Mouse (Mus musculus) liver, embryonic 14.5 days (tissue): ENCODE data around the gene Arsj. TPM values are rescaled to one million over a fixed set of nuclear protein-coding genes. Genes with fewer than 3 reads are reported as not detected.

Experiments
- ATAC-seq: fragments of 200-750 bp; cut with Nextera tagmentation; 2 replicates; pipeline ENCODE4 v1.8.0; 2017; ENCODE audit warnings: moderate number of reproducible peaks, mild to moderate bottlenecking, moderate library complexity; ENCODE audit not compliant: insufficient read depth
- DNase-seq, 3 experiments: peaks; one replicate each; pipeline ENCODE4 v3.0.0-alpha.2; 2012 to 2013; ENCODE audit warnings: low read depth in 3 of 3, low spot score in 3 of 3
- H3K27ac ChIP-seq: fragments of 300-500 bp; sonication (generic); 2 replicates; pipeline ENCODE4 v1.5.1; 2014; ENCODE audit warnings: moderate library complexity, mild to moderate bottlenecking, control low read depth, inconsistent platforms
- H3K27me3 ChIP-seq: fragments of 300-500 bp; sonication (generic); 2 replicates; pipeline ENCODE4 v1.6.1; 2014; ENCODE audit warnings: mild to moderate bottlenecking, low read length, moderate library complexity; ENCODE audit not compliant: control insufficient read depth, insufficient read depth
- H3K36me3 ChIP-seq: fragments of 300-500 bp; sonication (generic); replicated peaks from 2 replicates; pipeline ENCODE4 v1.6.1; 2014; ENCODE audit warnings: low read depth; ENCODE audit not compliant: control insufficient read depth, insufficient read depth
- H3K4me1 ChIP-seq, 2 experiments: fragments of 200-500 bp in 1 of 2; fragments of 300-500 bp in 1 of 2; sonication (generic) in 1 of 2; replicated peaks; 2 replicates each; pipeline ENCODE4 v1.6.1; 2012 to 2014; ENCODE audit warnings: antibody characterized with exemption in 1 of 2, inconsistent platforms in 1 of 2, low read length in 1 of 2; ENCODE audit not compliant: control insufficient read depth in 2 of 2, insufficient read depth in 2 of 2
- H3K4me2 ChIP-seq: fragments of 300-500 bp; sonication (generic); 2 replicates; pipeline ENCODE4 v1.6.1; 2014; ENCODE audit warnings: low read depth, mild to moderate bottlenecking, control low read depth, moderate library complexity
- H3K4me3 ChIP-seq, 2 experiments: fragments of 200-500 bp in 1 of 2; fragments of 300-500 bp in 1 of 2; sonication (generic) in 1 of 2; 2 replicates each; pipeline ENCODE4 v1.5.1; 2012 to 2014; ENCODE audit warnings: low read depth in 2 of 2, low read length in 2 of 2, mild to moderate bottlenecking in 2 of 2, control low read depth in 1 of 2, inconsistent platforms in 1 of 2, moderate library complexity in 1 of 2; ENCODE audit not compliant: insufficient read depth in 1 of 2
- H3K9ac ChIP-seq: fragments of 300-500 bp; sonication (generic); replicated peaks from 2 replicates; pipeline ENCODE4 v1.6.1; 2014; ENCODE audit warnings: mild to moderate bottlenecking, control low read depth, moderate library complexity
- H3K9me3 ChIP-seq: fragments of 300-500 bp; sonication (generic); 2 replicates; pipeline ENCODE4 v1.6.1; 2016; ENCODE audit warnings: low read length, mixed read lengths; ENCODE audit not compliant: control insufficient read depth
- CTCF ChIP-seq: IDR thresholded peaks from 2 replicates; pipeline ENCODE4 v1.5.1; 2016; ENCODE audit warnings: antibody characterized with exemption, low read depth, control low read depth
- EP300 ChIP-seq: IDR thresholded peaks from 2 replicates; pipeline ENCODE4 v1.6.1; 2016; ENCODE audit warnings: antibody characterized with exemption, low read depth
- WGBS: fragments of 180-500 bp; shearing (Covaris S2); extraction: QIAGEN DNeasy Blood & Tissue Kit; methylation state at CpG from one replicate; pipeline ENCODE4 v1.1.7; 2014; ENCODE audit not compliant: insufficient replicate concordance; 5-methylcytosine and 5-hydroxymethylcytosine counted together
- polyA plus RNA-seq, 2 experiments: library from polyadenylated mRNA; depleted of rRNA in 1 of 2; stranded (reverse) in 1 of 2; unstranded in 1 of 2; fragments of >200 nt; fragmentation: Nextera tagmentation in 1 of 2; extraction: Ambion mirVana in 1 of 2; gene quantifications; 2 replicates each; pipeline versions ENCODE4 v1.2.1 to v1.2.3; 2012 to 2014

The Arsj gene
- polyA plus RNA-seq, 2 experiments: not detected

DNA sequence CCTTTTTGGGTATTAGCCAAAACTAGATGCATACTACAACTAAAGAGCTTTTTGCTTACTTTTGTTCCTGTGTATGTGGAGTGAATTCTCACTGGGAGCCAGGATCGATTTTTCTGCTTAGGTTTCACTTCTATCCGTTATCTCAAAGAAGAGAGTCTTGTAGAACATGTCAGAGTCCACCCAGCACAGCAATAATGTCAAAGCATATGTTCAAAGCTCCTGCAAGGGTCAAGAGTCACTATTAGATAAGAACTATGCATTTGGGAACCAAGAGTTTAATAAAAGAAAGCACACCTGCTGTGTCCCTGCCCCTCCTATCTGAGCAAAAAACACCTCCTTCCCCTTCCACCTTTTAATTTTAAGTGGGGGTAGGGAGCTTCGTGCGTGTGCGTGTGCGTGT is 85.6 kb downstream of the Arsj start:
- no peak for DNase-seq
- Histone ChIP-seq H3K4me3 (no peak overlapping the region), H3K4me2 (no peak overlapping the region), H3K27me3 (no peaks in the 10 kb centered on the region), H3K27ac (no peak overlapping the region), H3K9ac (no peak overlapping the region), H3K4me1 (no peaks in the 10 kb centered on the region), H3K36me3 (no peaks in the 10 kb centered on the region), H3K9me3 (no peaks in the 10 kb centered on the region)
- ATAC-seq: no peak
- WGBS: 45% methylated on average over 6 of the region's 6 CpGs
- TF ChIP-seq CTCF (no peak), EP300 (no peak)

GRCm38 (mm10) chr3:126449515-126449914 is 86.0 kb downstream of the Arsj start:
- Histone ChIP-seq H3K4me1 (no peaks in the 10 kb centered on the region), H3K4me3 (no peak overlapping the region), H3K27ac (no peak overlapping the region), H3K9me3 (no peaks in the 10 kb centered on the region), H3K9ac (no peak overlapping the region), H3K27me3 (no peaks in the 10 kb centered on the region), H3K4me2 (no peak overlapping the region), H3K36me3 (no peaks in the 10 kb centered on the region)
- 42% methylated on average over 2 of the region's 2 CpGs for WGBS
- ATAC-seq: no peak
- TF ChIP-seq CTCF (no peak), EP300 (no peak)
- no peak for DNase-seq

DNA sequence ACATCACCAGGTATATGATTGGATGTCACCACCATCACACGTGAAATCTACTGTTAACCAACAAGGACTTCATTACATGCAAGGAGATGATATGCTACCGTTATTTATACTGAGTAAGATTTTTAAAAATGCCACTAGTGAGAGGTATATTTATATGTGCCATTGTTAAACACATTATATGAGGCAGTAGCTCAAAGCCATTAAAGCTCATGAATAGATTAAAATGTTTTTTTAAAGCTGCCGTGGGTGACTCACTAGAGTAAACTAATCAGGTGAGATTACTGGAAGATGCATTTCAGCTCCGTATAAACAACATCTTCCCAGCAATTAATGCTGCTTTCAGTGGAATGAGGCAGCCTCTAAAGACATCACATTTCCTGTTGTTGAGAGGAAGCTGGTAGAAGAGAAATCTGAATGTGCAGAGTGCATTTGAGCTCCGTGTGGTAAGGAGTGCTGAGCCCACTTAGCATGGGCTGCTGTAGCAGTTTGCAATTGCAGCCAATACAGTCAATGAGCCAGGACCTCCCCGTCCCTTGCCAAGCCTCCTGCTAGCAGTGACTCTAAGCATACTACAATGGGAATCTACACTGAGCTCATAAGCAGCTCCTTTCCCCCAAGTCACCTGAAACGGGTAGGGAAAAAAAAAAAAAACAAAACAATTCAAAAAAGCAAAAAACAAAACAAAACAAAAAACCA is 92.5 kb downstream of the Arsj start:
- no peaks in the 10 kb centered on the region for H3K4me1 ChIP-seq
- no peaks in the 10 kb centered on the region for H3K36me3 ChIP-seq
- no peak for ATAC-seq
- 39% methylated on average over 7 of the region's 7 CpGs for WGBS
- no peak overlapping the region for H3K4me3 ChIP-seq
- TF ChIP-seq EP300 (no peak), CTCF (no peak)
- H3K4me2 ChIP-seq: no peak overlapping the region
- H3K27me3 ChIP-seq: no peaks in the 10 kb centered on the region
- H3K9ac ChIP-seq: no peak overlapping the region
- no peak for DNase-seq
- no peaks in the 10 kb centered on the region for H3K9me3 ChIP-seq
- no peak overlapping the region for H3K27ac ChIP-seq

DNA sequence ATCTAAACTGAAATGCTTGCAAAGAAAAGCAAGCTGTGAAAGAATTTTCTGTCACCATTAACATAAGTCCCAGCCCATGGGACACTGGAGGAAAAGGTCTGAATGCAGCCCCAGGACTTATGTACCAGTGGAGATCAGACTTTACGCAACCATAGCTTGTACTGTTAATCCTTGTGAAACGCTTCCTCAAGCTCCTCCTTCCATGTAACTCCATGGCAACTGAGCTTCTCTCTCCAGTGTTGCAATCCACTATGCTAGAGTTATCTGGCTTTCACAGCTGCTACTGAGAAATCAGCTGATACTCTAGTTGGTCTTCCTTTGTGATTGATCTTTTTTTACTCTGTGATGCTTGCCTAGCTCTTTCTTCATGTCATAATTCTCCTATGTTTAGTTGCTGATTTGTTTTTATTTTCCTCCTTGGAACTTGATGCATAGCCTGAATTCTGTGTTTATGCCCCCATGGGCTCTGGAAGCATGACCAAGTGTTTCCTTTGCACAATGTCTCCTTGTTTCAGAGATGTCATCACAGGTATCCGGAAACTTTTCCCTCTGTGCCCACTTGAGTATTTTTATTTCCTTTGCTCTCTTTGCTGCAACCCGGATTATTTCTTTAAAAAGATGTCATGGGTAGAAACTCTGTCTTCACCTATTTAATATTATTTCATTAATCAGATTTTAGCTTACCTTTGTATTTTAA is 99.8 kb downstream of the Arsj start:
- 56% methylated on average over 4 of the region's 4 CpGs for WGBS
- no peak overlapping the region for H3K4me3 ChIP-seq
- H3K27me3 ChIP-seq: no peaks in the 10 kb centered on the region
- no peaks in the 10 kb centered on the region for H3K4me1 ChIP-seq
- no peak overlapping the region for H3K9ac ChIP-seq
- no peaks in the 10 kb centered on the region for H3K9me3 ChIP-seq
- TF ChIP-seq CTCF (no peak), EP300 (no peak)
- H3K27ac ChIP-seq: no peak overlapping the region
- no peaks in the 10 kb centered on the region for H3K36me3 ChIP-seq
- no peak overlapping the region for H3K4me2 ChIP-seq
- ATAC-seq (no peak), DNase-seq (no peak)

- no peak for ATAC-seq
- 64% methylated on average over 2 of the region's 2 CpGs for WGBS
- Histone ChIP-seq H3K9ac (no peak overlapping the region), H3K27me3 (no peaks in the 10 kb centered on the region), H3K9me3 (no peaks in the 10 kb centered on the region), H3K4me3 (no peak overlapping the region), H3K4me2 (no peak overlapping the region), H3K4me1 (no peaks in the 10 kb centered on the region), H3K27ac (no peak overlapping the region), H3K36me3 (no peaks in the 10 kb centered on the region)
- no peak for TF ChIP-seq EP300
- TF ChIP-seq CTCF: no peak
- no peak for DNase-seq
These were observed 100.8 kb downstream of the Arsj start for GRCm38 (mm10) chr3:126464262-126464661.

Other genes with a start within 250 kb of the Arsj start
- gene Camk2d, start 232.6 kb downstream of the Arsj start, polyA plus RNA-seq (2012; rRNA removed): 1.8 and 2.2 TPM in 2 replicates
- 2.6 and 3.7 TPM in 2 replicates for gene Camk2d, start 232.6 kb downstream of the Arsj start, polyA plus RNA-seq (2014; fragmentation: Nextera tagmentation; extraction: Ambion mirVana)